Mouse (Mus musculus) activated CD4-positive, CD25-positive, alpha-beta regulatory T cell (primary cell): ENCODE measurements around the gene Zfp511. TPM values are rescaled to one million over a fixed set of nuclear protein-coding genes. Genes with fewer than 3 reads are reported as not detected.

Experiments
- polyA plus RNA-seq, 2 experiments: library from polyadenylated mRNA; unstranded; fragments of 100-300 nt; shearing (Covaris generic); gene quantifications; one replicate each; pipeline ENCODE4 v1.2.1; 2017

The Zfp511 gene
- polyA plus RNA-seq, result 10 to 100 TPM; 46.4 to 48.1 TPM

DNA sequence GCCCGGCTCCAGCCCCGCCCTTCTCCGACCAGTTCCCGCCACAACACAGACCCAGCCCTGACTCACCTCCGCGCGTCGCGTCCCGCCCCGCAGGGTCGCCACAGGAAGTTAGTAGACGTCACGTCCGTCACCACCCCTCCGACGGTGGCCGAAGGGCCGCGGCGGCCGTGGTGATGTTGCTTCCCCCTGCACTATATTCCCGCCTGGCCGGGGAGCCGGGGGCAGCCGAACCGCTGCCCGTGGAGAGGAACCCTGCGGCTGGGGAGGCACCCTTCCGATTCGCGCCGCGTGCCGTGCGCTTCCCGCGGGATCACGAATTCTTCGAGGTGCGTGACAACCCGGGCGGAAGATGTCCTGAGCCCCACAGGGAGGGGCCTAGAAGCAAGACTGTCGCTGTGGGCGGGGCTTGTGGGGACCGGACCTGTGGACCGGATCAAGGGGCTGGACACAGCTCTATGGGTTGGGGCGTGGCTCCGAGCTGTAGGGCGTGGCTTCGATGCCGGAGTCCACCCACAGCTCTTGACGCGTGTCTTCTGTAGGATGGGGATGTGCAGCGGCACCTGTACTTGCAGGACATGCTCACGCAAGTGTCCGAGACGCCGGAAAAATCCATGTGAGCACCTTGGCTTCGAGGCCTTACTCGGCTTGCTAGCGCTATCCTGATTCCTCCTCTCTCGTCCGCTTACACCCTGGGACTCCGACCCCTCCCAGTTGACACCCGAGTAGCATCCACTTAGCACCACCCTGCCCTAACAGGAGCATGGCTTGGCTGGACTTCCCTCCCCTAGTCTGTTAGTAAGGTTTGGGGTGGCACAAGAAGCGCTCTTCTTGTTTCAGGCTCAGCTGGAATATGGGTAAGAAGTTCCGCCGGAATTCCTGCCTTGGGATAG is at the start of gene Zfp511, which contains the start of gene Tubgcp2:
Gene Zfp511 (plus strand): TSS at position 111 of the 890 bp plus-strand sequence.
Gene Tubgcp2 (minus strand): TSS at position 389 of the 890 bp plus-strand sequence.

DNA sequence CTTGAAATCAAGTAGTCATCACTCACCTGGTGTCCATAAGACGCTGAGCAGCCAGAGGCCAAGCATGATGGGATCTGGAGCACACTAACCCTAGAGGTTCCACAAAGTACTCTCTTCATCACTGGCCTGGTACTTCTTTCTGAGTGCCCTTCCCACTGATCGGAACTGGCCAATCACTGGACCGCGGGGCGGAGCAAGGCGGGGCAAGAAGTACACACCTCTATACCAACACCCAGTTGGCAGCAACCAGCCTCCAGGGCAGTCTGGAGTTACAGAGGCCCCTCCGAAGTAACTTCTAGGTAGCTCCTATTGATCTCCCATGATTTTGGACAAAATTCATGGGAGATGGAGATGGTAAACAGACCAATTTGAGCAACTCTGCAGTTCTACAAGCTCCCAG is 43.8 kb upstream of the Zfp511 start, which contains the start of gene Adam8:
Gene Adam8 (minus strand): TSS at position 157 of the 400 bp plus-strand sequence.

DNA sequence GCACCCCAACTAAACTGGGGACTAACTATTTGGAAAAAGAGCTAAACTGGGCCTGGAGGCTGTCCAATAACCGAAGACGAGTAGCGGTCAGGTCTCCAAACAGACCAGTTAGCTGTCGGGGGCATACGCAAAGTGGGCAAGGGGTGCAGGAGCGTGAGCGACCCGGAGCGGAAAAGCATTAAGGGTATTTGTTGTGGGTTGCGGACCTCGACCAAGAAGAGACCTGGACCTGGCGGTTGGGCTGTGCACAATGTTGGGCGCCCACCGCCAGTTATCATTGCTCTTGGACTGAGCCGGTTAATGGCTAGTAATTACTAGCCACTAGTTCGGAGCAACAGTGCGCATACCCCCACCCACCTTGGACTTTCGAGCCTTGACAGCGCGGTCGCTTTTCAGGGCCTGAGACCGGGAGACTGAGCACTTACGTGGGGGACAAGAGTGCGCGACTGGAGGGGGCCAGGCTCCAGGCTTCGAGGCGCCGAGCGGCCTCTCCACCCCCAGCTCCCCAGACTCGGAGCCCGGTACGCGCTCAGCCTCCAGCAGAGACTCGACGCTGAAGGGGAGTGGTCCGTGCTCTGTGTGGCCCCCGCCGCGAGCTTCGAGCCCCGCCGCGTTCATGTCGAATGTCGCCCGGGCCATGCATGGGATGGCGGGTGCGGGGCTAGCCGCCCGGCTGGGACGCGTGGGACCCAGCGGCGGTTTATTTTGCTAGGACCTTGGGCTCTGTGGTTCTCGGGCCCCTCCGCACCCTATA is 12.3 kb downstream of the Zfp511 start, which contains the start of gene Msx3:
Gene Msx3 (minus strand): TSS at position 729 of the 754 bp plus-strand sequence.

DNA sequence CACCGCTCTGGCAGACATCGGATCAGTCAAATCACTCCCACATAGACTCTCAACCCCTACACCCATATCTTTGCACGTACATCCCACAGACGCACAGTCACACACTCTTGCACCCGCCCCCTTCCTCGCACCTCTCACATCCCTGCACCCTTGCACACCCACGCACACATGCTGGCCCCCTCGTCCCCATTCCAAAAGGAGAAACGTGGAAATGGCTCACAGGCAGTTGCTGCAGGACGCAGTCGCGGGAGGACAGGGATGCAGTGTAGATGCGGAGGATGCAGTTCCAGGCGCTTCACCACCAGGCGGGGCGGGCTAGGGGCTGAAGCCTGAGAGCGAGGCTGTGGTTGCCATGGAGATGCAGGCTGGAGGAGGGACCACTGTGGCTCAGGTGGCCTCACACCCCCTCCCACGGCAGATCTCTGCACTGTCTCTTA is 46.1 kb downstream of the Zfp511 start, which contains the start of gene Caly:
Gene Caly (minus strand): TSS at position 307 of the 437 bp plus-strand sequence.

Other genes with a start within 250 kb of the Zfp511 start
- gene Adgra1, start 202.2 kb upstream of the Zfp511 start, polyA plus RNA-seq, result not detected
- gene Kndc1, start 141.7 kb upstream of the Zfp511 start, polyA plus RNA-seq, result under 1 TPM; 0.31 to 0.74 TPM
- 1 to 10 TPM; 1.6 to 2.6 TPM for gene Utf1, start 92.6 kb upstream of the Zfp511 start, polyA plus RNA-seq
- gene 6430531B16Rik, start 57.6 kb upstream of the Zfp511 start, polyA plus RNA-seq, result under 1 TPM; 0.22 to 0.44 TPM
- gene Adam8, start 43.8 kb upstream of the Zfp511 start, polyA plus RNA-seq, result 10 to 100 TPM; 20.5 to 21.8 TPM
- gene Tubgcp2, start 278 bp downstream of the Zfp511 start, polyA plus RNA-seq, result 10 to 100 TPM; 29.9 to 32.9 TPM
- gene Msx3, start 12.7 kb downstream of the Zfp511 start, polyA plus RNA-seq, result not detected
- gene Caly, start 46.2 kb downstream of the Zfp511 start, polyA plus RNA-seq, result not detected
- gene Prap1, start 57.0 kb downstream of the Zfp511 start, polyA plus RNA-seq, result not detected
- gene Fuom, start 66.0 kb downstream of the Zfp511 start, polyA plus RNA-seq, result 10 to 100 TPM; 13.4 to 15.1 TPM
- 1 to 10 TPM; 5.1 to 9.2 TPM for gene Paox, start 79.4 kb downstream of the Zfp511 start, polyA plus RNA-seq
- 10 to 100 TPM; 54.2 to 70.6 TPM for gene Echs1, start 80.1 kb downstream of the Zfp511 start, polyA plus RNA-seq
- 10 to 100 TPM; 21.0 to 44.0 TPM for gene Mtg1, start 101.2 kb downstream of the Zfp511 start, polyA plus RNA-seq
- gene Sprn, start 118.5 kb downstream of the Zfp511 start, polyA plus RNA-seq, result not detected
- gene Olfr522, start 128.4 kb downstream of the Zfp511 start, polyA plus RNA-seq, result not detected
- not detected for gene Olfr523, start 136.8 kb downstream of the Zfp511 start, polyA plus RNA-seq
- under 1 TPM in 1 of 2 experiments, not detected in 1; 0.18 TPM for gene Olfr524, start 169.6 kb downstream of the Zfp511 start, polyA plus RNA-seq
- gene Cd163l1, start 181.9 kb downstream of the Zfp511 start, polyA plus RNA-seq, result under 1 TPM in 1 of 2 experiments, not detected in 1; 0.29 TPM
- gene 5830411N06Rik, start 210.9 kb downstream of the Zfp511 start, polyA plus RNA-seq, result 1 to 10 TPM in 1 of 2 experiments, not detected in 1; 1.1 TPM